Mouse (Mus musculus): Measurements from ENCODE around the gene Trpc4ap. TPM values are rescaled to one million over a fixed set of nuclear protein-coding genes. Genes with fewer than 3 reads are reported as not detected.

The Trpc4ap gene
- total RNA-seq (2012; rRNA removed) (58.7 and 60.4 TPM in 2 replicates), polyA plus RNA-seq (2012; ENCODE audit: insufficient read depth in 1 of 2, insufficient read length in 2 of 2, low read depth in 1 of 2, low replicate concordance in 2 of 2, missing spikeins in 1 of 2) (100 to 1,000 TPM; 161 to 187 TPM)

DNA sequence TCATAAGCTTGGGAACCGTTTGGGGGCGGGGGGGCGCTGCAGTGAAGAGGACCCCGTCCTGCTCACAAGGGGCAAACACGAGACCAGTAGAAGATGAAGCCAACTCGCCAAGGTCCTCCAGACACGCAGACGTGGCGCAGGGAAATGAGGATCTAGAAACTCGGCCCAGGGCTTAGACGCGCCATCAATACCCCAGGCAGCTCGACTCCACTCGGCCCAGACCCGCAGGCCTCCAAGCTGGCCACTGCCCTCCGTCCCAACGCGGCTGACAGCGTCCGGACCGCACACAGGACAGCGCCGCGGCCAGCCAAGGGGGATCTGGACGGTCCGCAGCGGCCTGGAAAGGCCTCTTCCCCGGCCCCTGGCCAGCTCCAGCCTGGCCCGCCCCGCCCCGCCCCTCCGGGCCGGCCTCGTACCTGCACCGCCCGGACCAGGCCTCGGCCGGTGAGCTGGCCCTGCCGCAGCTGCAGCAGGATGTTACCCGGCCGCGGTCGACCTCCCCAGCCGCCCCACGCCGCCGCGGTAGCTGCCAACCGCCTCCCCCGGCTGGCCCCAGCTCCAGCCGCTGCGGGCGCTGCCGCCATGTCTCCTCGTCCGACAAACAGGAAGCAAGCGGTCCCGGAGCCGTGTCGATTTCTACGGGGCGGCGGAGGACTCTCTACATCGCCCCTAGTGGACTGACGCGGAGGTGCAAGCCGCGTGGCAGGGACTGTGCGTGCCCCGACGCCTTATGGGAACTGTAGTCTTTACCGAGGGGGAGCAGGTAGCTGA lies at the start of gene Trpc4ap:
Trpc4ap (minus strand) TSS at position 662 of the 771 bp plus-strand sequence.
- TF ChIP-seq SMC3 (IDR thresholded peaks at IDR 0.05; ENCODE audit: low read depth, low read length) (no peak), GATA1 (IDR thresholded peaks at IDR 0.05; ENCODE audit: low read depth, low read length) (no peak), MXI1 (IDR thresholded peaks at IDR 0.05; ENCODE audit: low read depth, low read length) (peak; percentile 88), BHLHE40 (IDR thresholded peaks at IDR 0.05; ENCODE audit: borderline replicate concordance, low read depth, low read length) (0 out of 2 replicates have a peak, but pooled peaks have one; percentile 30), ELF1 (IDR thresholded peaks at IDR 0.05; ENCODE audit: low read depth, low read length) (peak; percentile 92), CHD1 (IDR thresholded peaks at IDR 0.05; ENCODE audit: low read depth, low read length) (no peak), ETS1 (IDR thresholded peaks at IDR 0.05; ENCODE audit: low read depth, low read length) (0 out of 2 replicates have a peak, but pooled peaks have one; percentile 29), MAZ (IDR thresholded peaks at IDR 0.05; ENCODE audit: low read depth, low read length) (no peak; the same call in 1 of the 2 replicates), USF1 (IDR thresholded peaks at IDR 0.05; ENCODE audit: low read depth, low read length) (peak; percentile 76), E2F4 (IDR thresholded peaks at IDR 0.05; ENCODE audit: borderline replicate concordance, low read depth, low read length) (no peak), SIN3A (IDR thresholded peaks at IDR 0.05; ENCODE audit: low read length) (peak; percentile 91), NELFE (IDR thresholded peaks at IDR 0.05; ENCODE audit: low read depth, low read length) (peak; percentile 88), KAT2A (conservative IDR thresholded peaks at IDR 0.05; ENCODE audit: low read depth, low read length) (peak; percentile 82), CTCF (IDR thresholded peaks at IDR 0.05 in 2 of 3, conservative IDR thresholded peaks at IDR 0.05 in 1 of 3; ENCODE audit: control insufficient read depth in 1 of 3, insufficient read depth in 1 of 3, low read depth in 2 of 3, low read length in 3 of 3, poor library complexity in 1 of 3, severe bottlenecking in 1 of 3) (peak; percentile 84 to 91 (median 91)), TCF12 (IDR thresholded peaks at IDR 0.05; ENCODE audit: low read depth, low read length) (peak; percentile 66), MYB (IDR thresholded peaks at IDR 0.05; ENCODE audit: low read depth, low read length) (no peak), USF2 (IDR thresholded peaks at IDR 0.05; ENCODE audit: borderline replicate concordance in 1 of 2, insufficient read depth in 1 of 2, low read depth in 1 of 2, low read length in 2 of 2) (no peak), MAX (IDR thresholded peaks at IDR 0.05; ENCODE audit: low read length) (peak; percentile 90), ZNF384 (IDR thresholded peaks at IDR 0.05; ENCODE audit: low read depth, low read length) (no peak), TBP (IDR thresholded peaks at IDR 0.05; ENCODE audit: low read depth, low read length) (0 out of 2 replicates have a peak, but pooled peaks have one; percentile 51), NRF1 (IDR thresholded peaks at IDR 0.05; ENCODE audit: insufficient read depth, low read depth, low read length, poor library complexity, severe bottlenecking) (peak; percentile 37; the same call in 1 of the 2 replicates), ZMIZ1 (IDR thresholded peaks at IDR 0.05; ENCODE audit: low read depth, low read length) (peak; percentile 87), ZKSCAN1 (IDR thresholded peaks at IDR 0.05; ENCODE audit: low read depth, low read length) (no peak), MYC (IDR thresholded peaks at IDR 0.05; ENCODE audit: low read depth, low read length) (peak; percentile 95), JUND (IDR thresholded peaks at IDR 0.05; ENCODE audit: low read depth, low read length) (no peak), ZC3H11A (IDR thresholded peaks at IDR 0.05; ENCODE audit: low read depth, low read length) (no peak), RCOR1 (IDR thresholded peaks at IDR 0.05; ENCODE audit: low read depth, low read length) (no peak), TAL1 (IDR thresholded peaks at IDR 0.05; ENCODE audit: low read length) (no peak), RAD21 (IDR thresholded peaks at IDR 0.05; ENCODE audit: low read depth, low read length) (no peak), UBTF (IDR thresholded peaks at IDR 0.05; ENCODE audit: borderline replicate concordance, insufficient read depth, low read depth, low read length) (no peak), GABPA (IDR thresholded peaks at IDR 0.05; ENCODE audit: low read depth, low read length) (peak; percentile 55; the same call in 1 of the 2 replicates), EP300 (IDR thresholded peaks at IDR 0.05; ENCODE audit: low read depth in 1 of 2, low read length in 2 of 2) (no peak), CHD2 (IDR thresholded peaks at IDR 0.05; ENCODE audit: low read length) (no peak), HCFC1 (IDR thresholded peaks at IDR 0.05; ENCODE audit: low read depth, low read length) (peak; percentile 98), POLR2A (IDR thresholded peaks at IDR 0.05; ENCODE audit: control insufficient read depth in 1 of 2, insufficient read depth in 1 of 2, low read depth in 1 of 2, low read length in 2 of 2, poor library complexity in 1 of 2) (peak; percentile 66 to 83), POLR2AphosphoS2 (IDR thresholded peaks at IDR 0.05; ENCODE audit: low read length) (peak; percentile 76; the same call in 1 of the 2 replicates)
- DNase-seq (ENCODE audit: low read depth, low spot score) = peak; percentile 95
- peak within 1 kb of the TSS; percentile 97 for H3K9ac ChIP-seq (ENCODE audit: control insufficient read depth, low read depth, low read length, poor library complexity, severe bottlenecking)
- H3K9me3 ChIP-seq (replicated peaks; ENCODE audit: insufficient read depth, low read length) = no peaks in the 10 kb centered on the region
- H3K79me2 ChIP-seq (ENCODE audit: control insufficient read depth, insufficient read depth, low read length, poor library complexity) = peaks cover 25% of the 10 kb centered on the region
- H3K27me3 ChIP-seq (ENCODE audit: control insufficient read depth in 1 of 2, insufficient read depth in 2 of 2, low read length in 2 of 2) = no peaks in the 10 kb centered on the region
- H3K27ac ChIP-seq (ENCODE audit: control insufficient read depth, low read depth, low read length) = peak within 1 kb of the TSS; percentile 38
- H3K4me1 ChIP-seq (ENCODE audit: control insufficient read depth in 1 of 2, insufficient read depth in 2 of 2, low read length in 2 of 2) = peaks cover 2 to 7% of the 10 kb centered on the region in 2 experiments; a peak in 2 of 4 replicates
- H3K36me3 ChIP-seq (ENCODE audit: control insufficient read depth in 1 of 2, insufficient read depth in 2 of 2, low read length in 2 of 2) = peaks cover 0 to 9% of the 10 kb centered on the region in 2 experiments; a peak in 3 of 4 replicates
- H3K4me3 ChIP-seq (ENCODE audit: control insufficient read depth in 1 of 2, insufficient read depth in 1 of 2, low read depth in 2 of 2, low read length in 2 of 2) = peak within 1 kb of the TSS; percentile 99
